Mouse (Mus musculus) small intestine, adult 2 months (tissue): ENCODE results near the gene Kng1.

Source experiments
- CTCF ChIP-seq: fragments of 200-500 bp; IDR thresholded peaks from 2 replicates; pipeline ENCODE4 v1.5.1; 2012; ENCODE audit warnings: low read depth, mild to moderate bottlenecking, control low read depth, inconsistent platforms, low read length, moderate library complexity, mixed read lengths; ENCODE audit not compliant: insufficient replicate concordance, insufficient read length; ENCODE audit errors: extremely low read depth
- POLR2A ChIP-seq: fragments of 200-500 bp; IDR thresholded peaks from 2 replicates; pipeline ENCODE4 v1.6.1; 2012; ENCODE audit warnings: low read depth, mild to moderate bottlenecking, control low read depth, inconsistent platforms, low read length, moderate library complexity

DNA sequence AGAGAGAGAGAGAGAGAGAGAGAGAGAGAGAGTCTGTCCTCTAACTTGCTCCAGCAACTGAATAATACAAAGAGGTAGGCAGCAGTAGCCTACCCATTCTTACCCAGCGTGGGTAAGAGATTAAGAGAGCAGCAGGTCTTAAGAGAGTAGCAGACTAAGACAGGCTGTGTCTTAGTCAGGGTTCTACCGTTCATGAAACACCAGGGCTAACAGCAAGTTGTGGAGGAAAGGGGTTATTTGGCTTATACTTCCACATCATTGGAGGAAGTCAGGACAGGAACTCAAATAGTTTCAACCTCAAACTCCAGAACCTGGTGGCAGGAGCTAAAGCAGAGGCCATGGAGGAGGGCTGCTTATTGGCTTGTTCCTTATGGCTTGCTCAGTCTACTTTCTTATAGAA lies 46.2 kb downstream of the Kng1 start:
- TF ChIP-seq POLR2A = no peak
- TF ChIP-seq CTCF = no peak
